In the genomic region with DNA sequence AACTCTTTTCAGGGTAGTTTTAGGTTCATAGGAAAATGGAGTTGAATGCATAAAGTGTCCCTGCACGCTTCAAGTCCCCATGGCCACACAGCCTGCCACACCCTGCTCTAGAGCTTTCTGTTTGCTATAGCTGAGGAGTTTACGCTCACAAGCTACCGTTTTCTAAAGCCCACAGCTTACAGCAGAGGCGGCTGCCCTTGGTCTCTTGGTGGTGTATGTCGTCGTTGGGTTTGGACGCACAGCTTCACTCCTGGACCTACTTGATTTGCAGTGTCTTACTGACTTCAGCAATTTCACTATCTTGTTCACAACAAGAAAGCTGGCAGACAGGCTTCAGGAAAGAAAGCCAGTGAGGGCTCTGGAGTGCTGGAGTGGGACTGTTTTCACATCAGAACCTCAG, we compare ENCODE assay signal across 21 mouse cellular contexts. TPM values are rescaled to one million over a fixed set of nuclear protein-coding genes. Genes with fewer than 3 reads are reported as not detected.
A peak's percentile ranks its signal among the peaks of the same experiment; 100 is the strongest.
DNase-seq lines count a peak whose midpoint lies in the region; ATAC-seq and TF ChIP-seq lines count a peak whose summit lies in the region.
"Had no signal": no experiment of that assay in that cellular context is flagged by ENCODE, and none has a peak within 500 bp of the region (broad histone marks: within the 10 kb centered on the region; RNA-seq: fewer than 3 reads in every experiment).

No protein-coding gene starts in this region.

- H3K9me3 ChIP-seq in heart, embryonic 16.5 days (replicated peaks; ENCODE audit: control insufficient read depth, low read length) = no peaks in the 10 kb centered on the region; the same call in 1 of the 2 replicates
- H3K9me3 ChIP-seq in stomach, postnatal 0 days (ENCODE audit: control insufficient read depth, low read length) = no peaks in the 10 kb centered on the region
- H3K9me3 ChIP-seq: limb, embryonic 13.5 days; midbrain, embryonic 12.5 days had no signal

- peak overlapping the region; percentile 4; the same call in 1 of the 2 replicates for H3K4me3 ChIP-seq in gastrocnemius, adult 2 months
- no peak overlapping the region; the same call in 1 of the 2 replicates for H3K4me3 ChIP-seq in heart, embryonic 16.5 days (ENCODE audit: low read length)
- H3K4me3 ChIP-seq in stomach, postnatal 0 days (ENCODE audit: low read depth, low read length) = no peak overlapping the region
- H3K4me3 ChIP-seq: limb, embryonic 13.5 days; midbrain, embryonic 12.5 days; myocyte had no signal

- H3K4me1 ChIP-seq in heart, embryonic 16.5 days (ENCODE audit: control insufficient read depth, insufficient read depth, low read length) = peaks cover 10% of the 10 kb centered on the region
- H3K4me1 ChIP-seq in stomach, postnatal 0 days (replicated peaks; ENCODE audit: control insufficient read depth, insufficient read depth) = no peaks in the 10 kb centered on the region
- H3K4me1 ChIP-seq: midbrain, embryonic 12.5 days had no signal

- no peak for TF ChIP-seq EP300 in stomach, postnatal 0 days (optimal IDR thresholded peaks at IDR 0.05)

- no peaks in the 10 kb centered on the region for H3K27me3 ChIP-seq in heart, embryonic 16.5 days (ENCODE audit: control insufficient read depth, insufficient read depth, low read length)
- no peaks in the 10 kb centered on the region for H3K27me3 ChIP-seq in stomach, postnatal 0 days (ENCODE audit: control insufficient read depth, insufficient read depth, low read length)
- H3K27me3 ChIP-seq: limb, embryonic 13.5 days; midbrain, embryonic 12.5 days had no signal

- peak overlapping the region; percentile 36 for H3K4me2 ChIP-seq in heart, embryonic 16.5 days (ENCODE audit: low read depth, low read length)
- peak overlapping the region; percentile 23; the same call in 1 of the 2 replicates for H3K4me2 ChIP-seq in stomach, postnatal 0 days (replicated peaks; ENCODE audit: low read depth)
- H3K4me2 ChIP-seq: hindbrain, embryonic 14.5 days; limb, embryonic 13.5 days; midbrain, embryonic 12.5 days had no signal

- DNase-seq in gastrocnemius, adult 2 months = no peak
- DNase-seq in gastrocnemius, postnatal 4 days (ENCODE audit: low spot score in 2 of 2) = no peak
- DNase-seq in ovary, postnatal 14 days (ENCODE audit: low spot score) = peak; percentile 11
- DNase-seq in ovary, adult 18-20 months (ENCODE audit: low spot score) = no peak
- peak; percentile 36 for DNase-seq in stomach, postnatal 0 days (ENCODE audit: low spot score)
- no peak for DNase-seq in urinary bladder, postnatal 36 days (ENCODE audit: low spot score in 2 of 2)
- no peak for DNase-seq in thymus, postnatal 4 days
- DNase-seq: adrenal gland, postnatal 36 days; cerebellum, adult 9-11 months; kidney, adult 2 months; kidney, postnatal 14 days; layer of hippocampus, adult 9-11 months; lung, adult 18-20 months; right cerebral cortex, adult 18-20 months; thymus, adult 2 months had no signal

- peak overlapping the region; percentile 78 for H3K27ac ChIP-seq in gastrocnemius, adult 2 months
- H3K27ac ChIP-seq in heart, embryonic 16.5 days (ENCODE audit: low read length) = peak overlapping the region; percentile 64
- H3K27ac ChIP-seq in stomach, postnatal 0 days (replicated peaks) = no peak overlapping the region; the same call in 1 of the 2 replicates
- H3K27ac ChIP-seq: hindbrain, embryonic 14.5 days; limb, embryonic 13.5 days; midbrain, embryonic 12.5 days had no signal

- intact Hi-C loops in gastrocnemius, adult 2 months (cut with DNase I) = loop anchor here (5.0 kb wide), 1 partner anchor 611 kb away; a partner anchor contains a TSS

- ATAC-seq in heart, embryonic 16.5 days (replicated peaks; ENCODE audit: extremely low read depth, insufficient read depth, low FRiP score) = 0 out of 2 replicates have a peak, but pooled peaks have one; percentile 10
- ATAC-seq in stomach, postnatal 0 days (ENCODE audit: low FRiP score, low TSS enrichment) = no peak

- 29% methylated on average over 7 of the region's 7 CpGs for WGBS in heart, embryonic 16.5 days
- WGBS in stomach, postnatal 0 days = 34% methylated on average over 7 of the region's 7 CpGs

- peak overlapping the region; percentile 57 for H3K9ac ChIP-seq in heart, embryonic 16.5 days (ENCODE audit: low read length)
- peak overlapping the region; percentile 13; the same call in 1 of the 2 replicates for H3K9ac ChIP-seq in stomach, postnatal 0 days (ENCODE audit: low read length)
- H3K9ac ChIP-seq: hindbrain, embryonic 14.5 days; limb, embryonic 13.5 days; midbrain, embryonic 12.5 days had no signal

- H3K36me3 ChIP-seq in heart, embryonic 16.5 days (ENCODE audit: control insufficient read depth, insufficient read depth) = no peaks in the 10 kb centered on the region
- H3K36me3 ChIP-seq in stomach, postnatal 0 days (ENCODE audit: control insufficient read depth, insufficient read depth, low read length) = no peaks in the 10 kb centered on the region
- H3K36me3 ChIP-seq: limb, embryonic 13.5 days; midbrain, embryonic 12.5 days had no signal

- no peak for TF ChIP-seq CTCF in gastrocnemius, adult 2 months (IDR thresholded peaks at IDR 0.05)
- no peak for TF ChIP-seq CTCF in stomach, postnatal 0 days (IDR thresholded peaks at IDR 0.05; ENCODE audit: low read depth)

RNA-seq across cellular contexts. Expression of a gene that starts 24.8 kb away (rescaled TPM):
- total RNA-seq in gastrocnemius, adult 2 months (2021) = under 1 TPM in 1 of 2 experiments, not detected in 1; 0.13 TPM
- total RNA-seq in gastrocnemius, postnatal 4 days (2021) = under 1 TPM; 0.08 to 0.15 TPM
- polyA plus RNA-seq in heart, embryonic 16.5 days (2015; fragmentation: Nextera tagmentation; extraction: Ambion mirVana) = 0.62 and 1.2 TPM in 2 replicates
- 0.08 and 0.19 TPM in 2 replicates for polyA plus RNA-seq in stomach, postnatal 0 days (2015; fragmentation: Nextera tagmentation; extraction: Ambion mirVana)
- total RNA-seq: adrenal gland, postnatal 36 days; gastrocnemius, postnatal 36 days had no signal
- polyA plus RNA-seq: myocyte had no signal

Comparison
In these comparisons a context has a peak if more than half of its experiments do, and no peak if none do; other contexts are left out.
1. DNase-seq: peak in ovary, postnatal 14 days (single experiment) and stomach, postnatal 0 days (single experiment); none in gastrocnemius, adult 2 months (single experiment), gastrocnemius, postnatal 4 days (0 of 2), ovary, adult 18-20 months (single experiment), urinary bladder, postnatal 36 days (0 of 2) and thymus, postnatal 4 days (single experiment).